Mouse (Mus musculus) cortical plate, adult 2 months (tissue): ENCODE results near the gene Ndst2. TPM values are rescaled to one million over a fixed set of nuclear protein-coding genes. Genes with fewer than 3 reads are reported as not detected.
A peak's percentile ranks its signal among the peaks of the same experiment; 100 is the strongest.
"Not testable (repeated sequence)": the region's sequence is repeated elsewhere in the genome, so short reads cannot be mapped to it uniquely, and the experiment has no call there.

Source experiments
- H3K27ac ChIP-seq: fragments of 200-500 bp; 2 replicates; pipeline ENCODE4 v1.5.1; 2012; ENCODE audit warnings: low read length, control low read depth, inconsistent platforms; ENCODE audit not compliant: insufficient read depth
- H3K4me1 ChIP-seq: fragments of 200-500 bp; 2 replicates; pipeline ENCODE4 v1.6.1; 2011; ENCODE audit warnings: low read length; ENCODE audit not compliant: control insufficient read depth, insufficient read depth
- H3K4me3 ChIP-seq: fragments of 200-500 bp; 2 replicates; pipeline ENCODE4 v1.5.1; 2011; ENCODE audit warnings: mild to moderate bottlenecking, low read length, control low read depth; ENCODE audit not compliant: insufficient read depth
- CTCF ChIP-seq: fragments of 200-500 bp; IDR thresholded peaks from 2 replicates; pipeline ENCODE4 v1.5.1; 2011; ENCODE audit warnings: mild to moderate bottlenecking, control low read depth, low read length; ENCODE audit not compliant: insufficient read depth; ENCODE audit errors: extremely low read depth
- POLR2A ChIP-seq: fragments of 200-500 bp; IDR thresholded peaks from 2 replicates; pipeline ENCODE4 v1.6.1; 2011; ENCODE audit warnings: mild to moderate bottlenecking, low read length, control low read depth; ENCODE audit not compliant: insufficient read depth; ENCODE audit errors: extremely low read depth
- polyA plus RNA-seq: library from polyadenylated mRNA; depleted of rRNA; stranded (reverse); fragments of >200 nt; gene quantifications from 2 replicates; pipeline ENCODE4 v1.2.3, GENCODE M21; 2012

The Ndst2 gene
- polyA plus RNA-seq, 1 experiment = 22.9 TPM

- H3K27ac ChIP-seq = peak within 1 kb of the TSS; percentile 61
- H3K4me1 ChIP-seq = peaks cover 5% of the 10 kb centered on the region; the same call in 1 of the 2 replicates
- peak within 1 kb of the TSS; percentile 53 for H3K4me3 ChIP-seq
- TF ChIP-seq POLR2A = peak; percentile 62
- TF ChIP-seq CTCF = no peak
Observed at GRCm38 (mm10) chr14:20707201-20708190, 26.9 kb downstream of the Ndst2 start, which contains the start of gene Zswim8. Zswim8 (plus strand) TSS chr14:20707552.

DNA sequence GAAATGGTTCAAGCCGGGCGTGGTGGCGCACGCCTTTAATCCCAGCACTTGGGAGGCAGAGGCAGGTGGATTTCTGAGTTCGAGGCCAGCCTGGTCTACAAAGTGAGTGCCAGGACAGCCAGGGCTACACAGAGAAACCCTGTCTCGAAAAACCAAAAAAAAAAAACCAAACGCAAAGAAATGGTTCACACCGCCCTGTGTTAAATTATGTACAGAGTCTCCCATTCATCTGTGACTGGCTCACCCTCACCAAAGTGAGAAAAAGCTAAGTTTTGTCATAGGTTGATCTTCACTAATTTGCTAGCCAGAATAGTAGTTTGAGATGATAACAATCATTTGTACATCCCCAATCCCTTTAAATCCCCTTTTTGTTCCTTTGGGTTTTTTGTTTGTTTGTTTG, 30.9 kb downstream of the Ndst2 start:
- not testable (repeated sequence) for H3K27ac ChIP-seq, H3K4me1 ChIP-seq
- H3K4me3 ChIP-seq = peak overlapping the region; percentile 65

- H3K4me1 ChIP-seq = peaks cover 3% of the 10 kb centered on the region
- TF ChIP-seq CTCF = no peak
- peak; percentile 54; the same call in 1 of the 2 replicates for TF ChIP-seq POLR2A
- H3K27ac ChIP-seq = peak within 1 kb of the TSS; percentile 61
- H3K4me3 ChIP-seq = peak within 1 kb of the TSS; percentile 65
Observed at GRCm38 (mm10) chr14:20702741-20703381, 31.5 kb downstream of the Ndst2 start, which contains the start of gene Chchd1. Chchd1 (plus strand) TSS chr14:20703006.

DNA sequence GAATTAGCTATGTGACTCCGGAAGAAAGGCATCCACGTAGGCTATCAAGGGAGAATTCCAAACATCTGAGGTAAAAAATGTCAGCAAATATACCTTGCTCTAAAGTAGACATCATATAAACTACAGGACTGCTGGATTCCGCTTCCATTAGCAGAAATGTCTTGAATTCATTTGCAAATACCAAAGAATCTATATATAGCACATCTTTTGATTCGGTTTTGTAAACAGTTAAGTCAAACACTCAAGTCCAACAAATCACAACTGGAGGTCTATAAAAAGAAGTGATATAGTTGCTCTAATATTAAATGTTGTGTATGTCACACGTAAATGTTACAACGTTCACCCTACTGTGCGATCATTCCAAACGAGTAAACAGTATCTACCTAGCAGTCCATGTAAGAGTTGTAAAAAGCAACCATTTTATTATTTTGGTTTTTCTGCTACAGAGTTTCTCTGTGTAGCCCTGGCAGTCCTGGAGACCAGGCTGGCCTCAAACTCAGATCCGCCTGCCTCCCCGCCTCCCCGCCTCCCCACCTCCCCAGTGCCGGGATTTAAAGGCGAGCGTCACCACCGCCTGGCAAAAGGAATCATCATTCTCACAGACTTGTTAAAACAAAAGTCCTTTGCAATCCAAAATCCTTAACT, 32.1 kb downstream of the Ndst2 start:
- Histone ChIP-seq H3K27ac (peak overlapping the region; percentile 61), H3K4me3 (peak overlapping the region; percentile 65), H3K4me1 (peaks cover 3% of the 10 kb centered on the region)
- TF ChIP-seq POLR2A (no peak), CTCF (no peak)

DNA sequence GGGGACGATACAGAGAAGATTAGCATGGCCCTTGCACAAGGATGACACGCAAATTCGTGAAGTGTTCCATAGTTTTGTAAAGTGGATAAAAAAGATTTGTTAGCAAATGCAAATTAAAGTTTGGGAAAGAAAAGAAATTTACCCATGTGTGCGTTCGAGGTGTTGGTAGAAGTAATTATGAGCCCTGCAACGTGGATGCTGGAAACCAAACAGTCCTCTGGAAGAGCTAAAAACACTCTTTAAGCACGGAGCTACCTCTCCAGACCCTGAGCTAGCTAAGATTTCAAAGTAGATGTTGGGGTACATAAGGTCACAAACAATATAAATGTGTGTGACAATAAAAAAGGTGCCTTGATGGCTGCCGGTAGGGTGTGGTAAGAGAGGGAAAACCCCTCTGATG, 32.8 kb downstream of the Ndst2 start:
- Histone ChIP-seq H3K4me3 (peak overlapping the region; percentile 65; the same call in 1 of the 2 replicates), H3K27ac (no peak overlapping the region), H3K4me1 (peaks cover 3% of the 10 kb centered on the region)
- TF ChIP-seq POLR2A = no peak
- TF ChIP-seq CTCF = no peak

- TF ChIP-seq CTCF = no peak
- TF ChIP-seq POLR2A = no peak
- H3K4me1 ChIP-seq = peaks cover 6% of the 10 kb centered on the region
- no peak overlapping the region for H3K4me3 ChIP-seq
Observed at GRCm38 (mm10) chr14:20700362-20700761, 34.0 kb downstream of the Ndst2 start.

DNA sequence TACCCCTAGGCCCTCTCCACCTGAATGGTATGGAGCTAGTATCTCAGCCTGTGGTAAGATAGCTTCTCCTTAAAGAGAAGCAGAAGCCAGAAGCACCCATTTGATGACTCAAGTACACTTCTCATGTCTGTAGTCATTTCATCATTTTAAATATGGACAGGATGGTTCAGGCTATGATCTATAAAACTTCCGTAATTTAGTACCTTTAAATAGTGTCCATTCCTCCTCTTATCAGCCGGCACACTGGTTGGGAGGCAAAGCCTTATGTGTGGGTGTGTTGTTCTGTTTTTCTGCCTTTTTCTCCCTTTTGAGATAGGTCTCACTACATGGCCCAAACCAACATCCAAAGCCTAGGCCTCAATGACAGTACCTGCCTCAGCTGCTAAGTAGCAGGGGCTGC, 35.8 kb downstream of the Ndst2 start:
- TF ChIP-seq POLR2A = no peak
- no peak for TF ChIP-seq CTCF
- H3K4me1 ChIP-seq = peaks cover 6% of the 10 kb centered on the region
- H3K27ac ChIP-seq = no peak overlapping the region
- H3K4me3 ChIP-seq = no peak overlapping the region

More at GRCm38 (mm10) chr14:20700362-20700761, 34.0 kb downstream of the Ndst2 start:
- H3K27ac ChIP-seq = no peak overlapping the region

GRCm38 (mm10) chr14:20696986-20697385, 37.4 kb downstream of the Ndst2 start:
- no peak for TF ChIP-seq POLR2A
- TF ChIP-seq CTCF = peak; percentile 57
- Histone ChIP-seq H3K27ac (no peak overlapping the region), H3K4me1 (peaks cover 6% of the 10 kb centered on the region), H3K4me3 (peak overlapping the region; percentile 58)
